Mouse (Mus musculus): ENCODE measurements around the gene Slc39a11. TPM values are rescaled to one million over a fixed set of nuclear protein-coding genes. Genes with fewer than 3 reads are reported as not detected.

The Slc39a11 gene
- total RNA-seq, 1 experiment from 2014 or later, result 26.6 TPM

- no peak for ATAC-seq (replicated peaks in 1 of 2; ENCODE audit: insufficient read depth in 1 of 2, low FRiP score in 2 of 2, low TSS enrichment in 1 of 2, low read depth in 1 of 2, poor library complexity in 2 of 2, severe bottlenecking in 2 of 2)
Observed at GRCm38 (mm10) chr11:113258016-113258415, 391.9 kb downstream of the Slc39a11 start.

GRCm38 (mm10) chr11:113254653-113255052, 395.2 kb downstream of the Slc39a11 start:
- no peak for ATAC-seq (replicated peaks in 1 of 2; ENCODE audit: insufficient read depth in 1 of 2, low FRiP score in 2 of 2, low TSS enrichment in 1 of 2, low read depth in 1 of 2, poor library complexity in 2 of 2, severe bottlenecking in 2 of 2)

GRCm38 (mm10) chr11:113253169-113253568, 396.7 kb downstream of the Slc39a11 start:
- ATAC-seq (replicated peaks in 1 of 2; ENCODE audit: insufficient read depth in 1 of 2, low FRiP score in 2 of 2, low TSS enrichment in 1 of 2, low read depth in 1 of 2, poor library complexity in 2 of 2, severe bottlenecking in 2 of 2), result no peak

GRCm38 (mm10) chr11:113251172-113251571, 398.7 kb downstream of the Slc39a11 start:
- ATAC-seq (replicated peaks in 1 of 2; ENCODE audit: insufficient read depth in 1 of 2, low FRiP score in 2 of 2, low TSS enrichment in 1 of 2, low read depth in 1 of 2, poor library complexity in 2 of 2, severe bottlenecking in 2 of 2), result no peak

GRCm38 (mm10) chr11:113246475-113246874, 403.4 kb downstream of the Slc39a11 start:
- 0 out of 4 replicates have a peak, but pooled peaks of 1 of the 2 experiments have one; percentile 12 for ATAC-seq (replicated peaks in 1 of 2; ENCODE audit: insufficient read depth in 1 of 2, low FRiP score in 2 of 2, low TSS enrichment in 1 of 2, low read depth in 1 of 2, poor library complexity in 2 of 2, severe bottlenecking in 2 of 2)

DNA sequence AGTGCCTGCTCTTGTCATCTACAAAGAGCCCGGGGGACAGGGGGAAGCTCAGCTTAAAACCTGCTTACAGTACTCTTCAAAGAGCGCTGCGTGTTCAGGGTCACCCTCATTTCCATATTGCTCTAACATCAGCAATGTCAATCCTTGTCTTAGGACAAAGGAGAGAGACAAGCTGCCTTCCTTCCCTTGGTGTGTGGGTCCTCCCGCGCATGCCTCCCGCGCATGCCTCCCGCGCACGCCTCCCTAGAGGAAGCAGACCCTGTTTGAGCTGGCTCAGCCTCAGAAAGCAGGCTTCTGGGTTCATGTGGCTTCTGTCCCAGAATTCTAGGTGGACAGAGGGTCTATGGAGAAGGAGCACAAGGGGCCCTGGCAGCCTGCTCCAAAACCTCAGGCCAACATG, 404.2 kb downstream of the Slc39a11 start:
- ATAC-seq (replicated peaks in 1 of 2; ENCODE audit: insufficient read depth in 1 of 2, low FRiP score in 2 of 2, low TSS enrichment in 1 of 2, low read depth in 1 of 2, poor library complexity in 2 of 2, severe bottlenecking in 2 of 2), result no peak

DNA sequence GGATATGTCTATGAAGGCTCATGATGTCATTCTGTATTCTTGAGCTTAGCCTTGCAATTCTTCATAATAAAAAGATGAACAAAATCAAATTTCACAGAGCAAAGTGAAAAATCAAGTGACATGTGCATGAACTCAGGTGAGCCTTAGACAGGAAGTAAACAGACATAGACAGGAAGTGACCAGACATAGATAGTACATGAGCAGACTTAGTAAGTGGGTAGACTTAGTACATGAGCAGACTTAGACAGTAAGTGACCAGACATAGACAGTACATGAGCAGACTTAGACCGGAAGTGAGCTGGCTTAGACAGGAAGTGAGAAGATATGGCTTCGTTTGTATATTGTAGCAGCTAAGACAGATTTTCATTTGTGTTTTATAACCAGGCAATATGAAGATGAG, 415.4 kb downstream of the Slc39a11 start:
- ATAC-seq (replicated peaks in 1 of 2; ENCODE audit: insufficient read depth in 1 of 2, low FRiP score in 2 of 2, low TSS enrichment in 1 of 2, low read depth in 1 of 2, poor library complexity in 2 of 2, severe bottlenecking in 2 of 2), result no peak

DNA sequence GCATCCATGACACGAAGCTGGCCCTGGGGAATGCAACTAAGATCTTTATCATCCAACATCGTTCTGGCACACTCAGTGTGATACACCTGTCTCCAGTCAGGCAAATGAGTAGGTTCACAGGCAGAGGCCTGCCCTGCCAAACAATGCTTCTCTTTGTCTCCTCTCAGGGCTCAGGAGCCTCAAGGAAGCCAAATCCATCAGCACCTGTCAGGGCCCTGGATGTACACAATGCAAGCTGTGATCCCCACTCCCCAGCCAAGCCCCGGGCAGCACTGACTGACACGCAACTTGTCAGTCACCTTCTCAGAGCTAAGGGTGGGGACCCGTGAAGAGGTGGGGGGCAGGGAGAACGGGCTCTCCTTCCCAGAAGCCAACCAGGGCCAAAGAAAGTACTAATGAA, 417.8 kb downstream of the Slc39a11 start:
- ATAC-seq (replicated peaks in 1 of 2; ENCODE audit: insufficient read depth in 1 of 2, low FRiP score in 2 of 2, low TSS enrichment in 1 of 2, low read depth in 1 of 2, poor library complexity in 2 of 2, severe bottlenecking in 2 of 2), result no peak

- ATAC-seq (replicated peaks in 1 of 2; ENCODE audit: insufficient read depth in 1 of 2, low FRiP score in 2 of 2, low TSS enrichment in 1 of 2, low read depth in 1 of 2, poor library complexity in 2 of 2, severe bottlenecking in 2 of 2), result no peak
Observed at GRCm38 (mm10) chr11:113230410-113231132, 419.3 kb downstream of the Slc39a11 start.

GRCm38 (mm10) chr11:113225748-113226147, 424.1 kb downstream of the Slc39a11 start:
- ATAC-seq (replicated peaks in 1 of 2; ENCODE audit: insufficient read depth in 1 of 2, low FRiP score in 2 of 2, low TSS enrichment in 1 of 2, low read depth in 1 of 2, poor library complexity in 2 of 2, severe bottlenecking in 2 of 2), result no peak

- no peak for ATAC-seq (replicated peaks in 1 of 2; ENCODE audit: insufficient read depth in 1 of 2, low FRiP score in 2 of 2, low TSS enrichment in 1 of 2, low read depth in 1 of 2, poor library complexity in 2 of 2, severe bottlenecking in 2 of 2)
Observed at GRCm38 (mm10) chr11:113223756-113224323, 426.0 kb downstream of the Slc39a11 start.

GRCm38 (mm10) chr11:113221267-113222195, 428.3 kb downstream of the Slc39a11 start:
- no peak for ATAC-seq (replicated peaks in 1 of 2; ENCODE audit: insufficient read depth in 1 of 2, low FRiP score in 2 of 2, low TSS enrichment in 1 of 2, low read depth in 1 of 2, poor library complexity in 2 of 2, severe bottlenecking in 2 of 2)

GRCm38 (mm10) chr11:113220649-113221048, 429.2 kb downstream of the Slc39a11 start:
- ATAC-seq (replicated peaks in 1 of 2; ENCODE audit: insufficient read depth in 1 of 2, low FRiP score in 2 of 2, low TSS enrichment in 1 of 2, low read depth in 1 of 2, poor library complexity in 2 of 2, severe bottlenecking in 2 of 2), result no peak

DNA sequence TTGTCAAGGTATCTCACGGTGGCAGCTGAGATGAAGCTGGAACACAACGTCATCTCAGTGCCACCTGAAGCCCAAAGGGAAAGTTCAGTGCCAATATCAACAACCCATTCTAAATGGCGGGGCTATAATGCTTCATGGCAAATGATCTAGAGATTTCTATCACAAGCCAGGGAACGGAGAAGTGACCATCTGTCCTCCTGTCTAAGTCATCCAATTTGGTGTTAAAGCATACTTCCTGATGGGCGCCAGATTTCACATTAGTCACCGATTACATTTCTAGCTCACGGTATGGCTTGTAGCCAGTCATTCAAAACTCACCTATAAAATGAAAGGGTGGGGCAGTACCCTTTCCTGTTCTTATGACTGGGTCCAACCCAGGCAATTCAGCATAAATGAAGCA, 435.1 kb downstream of the Slc39a11 start:
- ATAC-seq (replicated peaks in 1 of 2; ENCODE audit: insufficient read depth in 1 of 2, low FRiP score in 2 of 2, low TSS enrichment in 1 of 2, low read depth in 1 of 2, poor library complexity in 2 of 2, severe bottlenecking in 2 of 2), result no peak

GRCm38 (mm10) chr11:113212390-113213025, 437.4 kb downstream of the Slc39a11 start:
- no peak for ATAC-seq (replicated peaks in 1 of 2; ENCODE audit: insufficient read depth in 1 of 2, low FRiP score in 2 of 2, low TSS enrichment in 1 of 2, low read depth in 1 of 2, poor library complexity in 2 of 2, severe bottlenecking in 2 of 2)

- no peak for ATAC-seq (replicated peaks in 1 of 2; ENCODE audit: insufficient read depth in 1 of 2, low FRiP score in 2 of 2, low TSS enrichment in 1 of 2, low read depth in 1 of 2, poor library complexity in 2 of 2, severe bottlenecking in 2 of 2)
Observed at GRCm38 (mm10) chr11:113209220-113209878, 440.5 kb downstream of the Slc39a11 start.

DNA sequence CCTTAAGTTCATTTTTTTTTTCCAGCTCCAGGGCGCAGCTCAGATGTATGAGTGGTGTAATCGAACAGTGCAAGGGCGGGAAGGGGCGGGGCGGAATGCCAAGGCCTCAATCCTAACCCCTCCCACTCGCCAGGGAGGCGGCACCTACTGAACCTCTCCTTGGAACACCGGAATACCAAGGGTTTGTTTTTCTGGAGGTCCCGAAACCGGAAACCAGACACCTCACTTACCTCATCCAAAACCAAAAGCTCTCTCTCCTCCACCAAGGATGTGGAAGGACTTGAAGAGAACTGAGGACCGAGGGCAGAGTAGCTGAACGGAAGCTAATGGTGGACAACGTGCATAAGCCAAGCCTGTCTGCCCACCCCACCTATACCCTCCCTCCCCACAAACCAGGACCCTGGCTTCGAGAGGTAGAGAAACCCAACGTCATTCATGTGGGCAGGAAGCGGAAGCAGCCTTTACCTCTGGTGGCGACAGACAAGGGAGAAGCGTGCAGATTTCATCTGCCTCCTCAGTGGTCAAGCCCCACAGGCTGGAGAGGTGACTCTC, 441.3 kb downstream of the Slc39a11 start:
- ATAC-seq (replicated peaks in 1 of 2; ENCODE audit: insufficient read depth in 1 of 2, low FRiP score in 2 of 2, low TSS enrichment in 1 of 2, low read depth in 1 of 2, poor library complexity in 2 of 2, severe bottlenecking in 2 of 2), result peak; percentile 37 to 45; a peak in 1 of 4 replicates

All from hematopoietic stem cell, adult 5-6 weeks (primary cell).